Mouse (Mus musculus): ENCODE measurements at regions not wholly inside any gene's neighbourhood (a gene's known extent, or its start where the extent isn't known, plus 50 kb on each side); places are given as distances from the start of the nearest gene placed in this dataset.
A peak's percentile ranks its signal among the peaks of the same experiment; 100 is the strongest.

DNA sequence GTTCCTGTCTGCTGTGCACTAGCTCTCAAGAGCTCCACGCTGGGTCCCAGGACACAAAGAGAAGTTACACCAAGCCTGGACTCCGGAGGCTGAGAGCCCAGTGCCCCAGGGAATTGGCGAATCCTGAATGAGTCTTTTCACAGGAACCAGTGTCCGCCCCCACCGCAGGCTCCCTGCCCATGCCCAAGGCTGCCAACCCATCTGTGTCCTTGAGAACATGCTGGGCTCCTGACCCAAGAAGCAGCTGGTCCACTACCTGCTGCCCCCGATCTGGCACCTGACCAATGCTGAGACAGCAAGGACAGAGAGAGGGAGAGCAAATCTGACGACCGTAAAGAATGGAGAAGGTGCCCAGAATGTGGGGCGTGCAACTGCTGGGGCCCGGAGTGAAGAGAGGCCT, 85.2 kb upstream of the Cplx2 start:
- ATAC-seq (peak; percentile 63), DNase-seq (peak; percentile 70)
- WGBS: 50% methylated on average over 10 of the region's 10 CpGs
- Histone ChIP-seq H3K9me3 (ENCODE audit: low read length) (no peaks in the 10 kb centered on the region), H3K4me1 (ENCODE audit: insufficient read depth) (peaks cover 8% of the 10 kb centered on the region; the same call in 1 of the 2 replicates), H3K9ac (no peak overlapping the region), H3K27ac (ENCODE audit: low read depth, low read length) (no peak overlapping the region), H3K4me3 (ENCODE audit: low read depth, low read length) (no peak overlapping the region), H3K4me2 (ENCODE audit: low read depth) (no peak overlapping the region), H3K27me3 (ENCODE audit: insufficient read depth, low read length) (no peaks in the 10 kb centered on the region), H3K36me3 (ENCODE audit: insufficient read depth) (no peaks in the 10 kb centered on the region)
- no peak for TF ChIP-seq CTCF (IDR thresholded peaks at IDR 0.05; ENCODE audit: low read depth)

DNA sequence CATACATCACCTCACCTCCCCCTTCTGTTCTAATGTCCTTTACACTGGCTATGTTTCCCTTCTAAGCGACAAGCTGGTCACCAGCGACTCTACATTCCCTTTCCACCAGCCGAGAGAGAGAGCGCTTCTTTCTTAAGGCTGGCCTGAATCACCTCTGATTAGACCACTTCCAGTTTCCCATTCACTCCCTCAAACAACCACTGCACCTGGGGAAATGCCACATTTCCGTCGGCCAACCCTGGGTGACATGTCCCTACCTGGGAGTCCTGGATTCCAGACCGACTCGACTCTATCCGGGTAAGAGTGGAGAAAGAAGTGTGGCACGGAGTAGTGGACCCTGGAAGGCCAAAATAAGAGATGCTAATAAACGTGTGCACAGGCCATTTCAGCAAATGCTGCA, 84.5 kb upstream of the Cplx2 start:
- ATAC-seq (no peak), DNase-seq (no peak)
- H3K27ac ChIP-seq (ENCODE audit: low read depth, low read length): no peak overlapping the region
- H3K4me2 ChIP-seq (ENCODE audit: low read depth): no peak overlapping the region
- no peak for TF ChIP-seq CTCF (IDR thresholded peaks at IDR 0.05; ENCODE audit: low read depth)
- 91% methylated on average over 11 of the region's 11 CpGs for WGBS
- no peak overlapping the region for H3K4me3 ChIP-seq (ENCODE audit: low read depth, low read length)
- no peaks in the 10 kb centered on the region for H3K36me3 ChIP-seq (ENCODE audit: insufficient read depth)
- no peaks in the 10 kb centered on the region for H3K27me3 ChIP-seq (ENCODE audit: insufficient read depth, low read length)
- H3K4me1 ChIP-seq (ENCODE audit: insufficient read depth): peaks cover 8% of the 10 kb centered on the region; the same call in 1 of the 2 replicates
- H3K9me3 ChIP-seq (ENCODE audit: low read length): no peaks in the 10 kb centered on the region
- H3K9ac ChIP-seq: no peak overlapping the region

DNA sequence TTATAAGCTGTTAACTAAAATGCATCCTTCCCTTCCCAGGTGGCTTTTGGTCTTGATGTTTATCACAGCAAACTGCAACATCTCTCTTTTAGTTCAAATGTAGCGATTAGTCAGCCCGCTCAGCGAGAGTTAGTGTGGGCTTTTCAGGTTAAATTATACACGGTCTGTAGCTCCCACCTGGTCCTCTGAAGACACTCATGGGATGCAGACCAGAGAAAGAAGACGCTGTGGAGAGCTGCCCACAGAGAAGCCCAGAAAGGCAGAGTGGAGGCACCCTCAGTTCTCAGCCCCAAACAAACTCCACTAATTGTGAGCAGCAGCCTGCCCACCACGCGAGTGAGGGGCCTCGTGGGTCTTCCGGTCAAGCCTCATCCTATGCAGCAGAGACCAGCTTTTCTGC, 81.1 kb upstream of the Cplx2 start:
- H3K4me2 ChIP-seq (ENCODE audit: low read depth): no peak overlapping the region
- no peak overlapping the region for H3K4me3 ChIP-seq (ENCODE audit: low read depth, low read length)
- no peaks in the 10 kb centered on the region for H3K9me3 ChIP-seq (ENCODE audit: low read length)
- H3K27me3 ChIP-seq (ENCODE audit: insufficient read depth, low read length): no peaks in the 10 kb centered on the region
- no peak for DNase-seq
- ATAC-seq: no peak
- H3K36me3 ChIP-seq (ENCODE audit: insufficient read depth): no peaks in the 10 kb centered on the region
- no peak overlapping the region for H3K27ac ChIP-seq (ENCODE audit: low read depth, low read length)
- TF ChIP-seq CTCF (IDR thresholded peaks at IDR 0.05; ENCODE audit: low read depth): no peak
- no peak overlapping the region for H3K9ac ChIP-seq
- 79% methylated on average over 9 of the region's 9 CpGs for WGBS
- H3K4me1 ChIP-seq (ENCODE audit: insufficient read depth): no peaks in the 10 kb centered on the region

DNA sequence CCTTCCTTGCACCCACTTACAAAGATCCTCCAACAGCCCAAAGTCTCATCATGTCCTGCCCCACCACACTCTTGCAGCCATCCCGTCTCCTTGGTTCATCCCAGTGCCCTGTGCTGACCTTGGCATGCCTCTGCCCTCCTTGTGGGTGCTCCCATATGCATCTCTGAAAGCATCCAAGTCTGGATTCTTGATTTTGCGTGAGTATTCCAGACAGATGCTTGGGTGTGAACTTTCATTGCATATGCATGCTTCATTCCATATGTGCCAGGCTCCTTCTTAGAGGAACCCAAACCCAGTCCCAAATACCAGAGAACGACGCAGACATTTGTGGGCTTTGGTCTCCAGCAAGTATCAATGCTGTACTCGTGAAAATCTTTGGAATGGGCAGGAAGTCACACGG, 78.8 kb upstream of the Cplx2 start:
- no peak overlapping the region for H3K4me3 ChIP-seq (ENCODE audit: low read depth, low read length)
- 64% methylated on average over 6 of the region's 6 CpGs for WGBS
- H3K36me3 ChIP-seq (ENCODE audit: insufficient read depth): no peaks in the 10 kb centered on the region
- ATAC-seq: peak; percentile 59; the same call in 1 of the 2 replicates
- no peak for TF ChIP-seq CTCF (IDR thresholded peaks at IDR 0.05; ENCODE audit: low read depth)
- H3K27me3 ChIP-seq (ENCODE audit: insufficient read depth, low read length): no peaks in the 10 kb centered on the region
- H3K4me1 ChIP-seq (ENCODE audit: insufficient read depth): no peaks in the 10 kb centered on the region
- no peak overlapping the region for H3K9ac ChIP-seq
- no peak overlapping the region for H3K27ac ChIP-seq (ENCODE audit: low read depth, low read length)
- peak; percentile 26 for DNase-seq
- no peak overlapping the region for H3K4me2 ChIP-seq (ENCODE audit: low read depth)
- no peaks in the 10 kb centered on the region for H3K9me3 ChIP-seq (ENCODE audit: low read length)

DNA sequence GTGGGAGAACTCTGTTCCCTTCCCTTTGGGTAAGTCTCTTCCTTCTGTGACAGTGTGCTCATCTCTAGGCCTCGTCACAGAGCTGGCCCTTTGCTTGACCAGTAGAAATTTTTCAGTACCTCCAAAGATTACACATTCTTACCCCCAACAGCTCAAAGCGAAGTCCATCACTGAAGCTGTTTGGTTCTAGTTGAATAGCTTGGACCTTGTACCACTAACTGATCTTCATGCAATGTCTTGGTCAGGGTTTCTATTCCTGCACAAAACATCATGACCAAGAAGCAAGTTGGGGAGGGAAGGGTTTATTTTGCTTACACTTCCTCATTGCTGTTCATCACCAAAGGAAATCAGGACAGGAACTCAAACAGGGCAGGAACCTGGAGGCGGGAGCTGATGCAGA, 78.1 kb upstream of the Cplx2 start:
- H3K4me2 ChIP-seq (ENCODE audit: low read depth): no peak overlapping the region
- H3K36me3 ChIP-seq (ENCODE audit: insufficient read depth): no peaks in the 10 kb centered on the region
- H3K4me1 ChIP-seq (ENCODE audit: insufficient read depth): no peaks in the 10 kb centered on the region
- DNase-seq: no peak
- 91% methylated on average over 3 of the region's 3 CpGs for WGBS
- no peak overlapping the region for H3K4me3 ChIP-seq (ENCODE audit: low read depth, low read length)
- H3K9me3 ChIP-seq (ENCODE audit: low read length): no peaks in the 10 kb centered on the region
- H3K9ac ChIP-seq: no peak overlapping the region
- no peaks in the 10 kb centered on the region for H3K27me3 ChIP-seq (ENCODE audit: insufficient read depth, low read length)
- H3K27ac ChIP-seq (ENCODE audit: low read depth, low read length): no peak overlapping the region
- ATAC-seq: no peak
- no peak for TF ChIP-seq CTCF (IDR thresholded peaks at IDR 0.05; ENCODE audit: low read depth)

DNA sequence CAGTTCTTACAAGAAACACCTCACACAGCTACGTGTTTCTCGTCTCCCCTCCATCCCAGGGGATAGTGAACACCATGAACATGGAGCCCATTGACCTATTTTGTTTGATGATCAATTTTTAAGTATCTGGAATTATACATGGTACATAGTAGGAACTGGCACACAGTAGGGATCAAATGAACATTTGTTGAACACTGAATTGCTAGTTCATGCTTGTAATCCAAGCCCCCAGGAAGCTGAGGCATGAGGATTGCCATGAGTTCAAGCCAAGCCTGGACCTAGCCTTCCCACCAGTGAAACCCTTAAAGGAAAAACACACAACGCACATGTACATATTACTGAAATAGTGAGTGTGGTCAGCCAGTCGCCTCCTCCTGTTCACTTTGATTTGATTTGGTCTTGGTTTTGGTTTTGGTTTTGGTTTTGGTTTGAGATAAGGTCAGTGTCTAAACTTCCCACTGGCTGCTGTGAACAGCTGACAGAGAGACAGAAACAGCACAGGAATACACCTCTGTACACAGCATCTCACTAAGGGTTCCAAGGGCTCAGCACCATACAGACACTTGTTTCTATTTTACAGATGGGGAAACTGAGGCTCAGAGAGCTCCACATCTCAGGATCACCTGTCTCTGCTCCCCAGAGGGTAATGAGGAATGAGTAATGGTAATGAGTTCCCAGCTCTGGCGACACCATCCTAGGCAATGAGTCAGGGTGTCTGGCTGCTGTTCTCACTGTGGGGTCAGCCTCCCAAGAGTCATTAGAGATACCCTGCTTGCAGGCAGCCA, 75.5 kb upstream of the Cplx2 start:
- Histone ChIP-seq H3K36me3 (ENCODE audit: insufficient read depth) (no peaks in the 10 kb centered on the region), H3K4me1 (ENCODE audit: insufficient read depth) (no peaks in the 10 kb centered on the region), H3K27me3 (ENCODE audit: insufficient read depth, low read length) (no peaks in the 10 kb centered on the region), H3K9ac (no peak overlapping the region), H3K4me3 (ENCODE audit: low read depth, low read length) (no peak overlapping the region), H3K9me3 (ENCODE audit: low read length) (no peaks in the 10 kb centered on the region), H3K27ac (ENCODE audit: low read depth, low read length) (no peak overlapping the region), H3K4me2 (ENCODE audit: low read depth) (no peak overlapping the region)
- no peak for DNase-seq
- no peak for ATAC-seq
- TF ChIP-seq CTCF (IDR thresholded peaks at IDR 0.05; ENCODE audit: low read depth): no peak
- 74% methylated on average over 5 of the region's 5 CpGs for WGBS

DNA sequence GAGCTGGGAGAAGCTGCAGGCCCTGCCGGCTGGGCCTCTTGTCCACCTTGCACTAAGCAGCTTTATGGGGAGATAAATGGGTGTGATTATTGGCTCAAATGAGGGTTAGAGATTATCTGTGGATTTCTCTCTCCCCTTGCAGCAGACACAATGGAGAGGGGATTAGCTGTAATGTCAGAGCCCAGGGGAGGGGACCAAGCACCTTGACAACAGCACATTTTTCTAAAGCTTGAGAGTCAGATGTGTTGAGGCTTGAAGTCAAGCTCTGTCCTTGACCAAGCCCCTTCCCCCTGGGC, 74.9 kb upstream of the Cplx2 start:
- H3K27ac ChIP-seq (ENCODE audit: low read depth, low read length): no peak overlapping the region
- DNase-seq: no peak
- WGBS: 11% methylated on average over 1 of the region's 1 CpGs
- H3K36me3 ChIP-seq (ENCODE audit: insufficient read depth): no peaks in the 10 kb centered on the region
- H3K9me3 ChIP-seq (ENCODE audit: low read length): no peaks in the 10 kb centered on the region
- 0 out of 2 replicates have a peak, but pooled peaks cover 3% of the 10 kb centered on the region for H3K4me1 ChIP-seq (ENCODE audit: insufficient read depth)
- H3K27me3 ChIP-seq (ENCODE audit: insufficient read depth, low read length): no peaks in the 10 kb centered on the region
- H3K9ac ChIP-seq: no peak overlapping the region
- ATAC-seq: no peak
- TF ChIP-seq CTCF (IDR thresholded peaks at IDR 0.05; ENCODE audit: low read depth): no peak
- no peak overlapping the region for H3K4me2 ChIP-seq (ENCODE audit: low read depth)
- H3K4me3 ChIP-seq (ENCODE audit: low read depth, low read length): no peak overlapping the region
